Mouse (Mus musculus): ENCODE measurements at regions not wholly inside any gene's neighbourhood (a gene's known extent, or its start where the extent isn't known, plus 50 kb on each side); places are given as distances from the start of the nearest gene placed in this dataset.
A peak's percentile ranks its signal among the peaks of the same experiment; 100 is the strongest.
"Not testable (repeated sequence)": the region's sequence is repeated elsewhere in the genome, so short reads cannot be mapped to it uniquely, and the experiment has no call there.

DNA sequence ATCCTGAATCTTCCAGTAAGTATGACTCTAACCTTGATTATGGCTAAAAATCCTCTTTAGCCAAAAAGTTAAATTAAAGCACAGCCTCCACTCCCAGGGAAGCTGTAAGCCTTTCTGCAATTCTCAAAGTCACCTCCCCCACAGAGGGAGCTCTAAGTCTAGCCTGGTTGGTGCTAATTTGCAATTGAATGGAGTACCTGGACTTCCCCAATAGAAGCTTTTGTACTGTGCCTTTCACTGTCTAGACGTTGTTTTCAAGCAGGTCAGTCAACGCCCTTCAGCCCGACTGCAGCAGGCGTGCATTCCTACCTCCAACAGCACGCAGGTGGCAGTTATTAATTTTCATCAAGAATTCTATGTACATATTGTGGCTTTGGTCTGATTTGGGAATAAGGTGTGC, 87.2 kb downstream of the Catsperg2 start:
- not testable (repeated sequence) for DNase-seq (ENCODE audit: low spot score)

DNA sequence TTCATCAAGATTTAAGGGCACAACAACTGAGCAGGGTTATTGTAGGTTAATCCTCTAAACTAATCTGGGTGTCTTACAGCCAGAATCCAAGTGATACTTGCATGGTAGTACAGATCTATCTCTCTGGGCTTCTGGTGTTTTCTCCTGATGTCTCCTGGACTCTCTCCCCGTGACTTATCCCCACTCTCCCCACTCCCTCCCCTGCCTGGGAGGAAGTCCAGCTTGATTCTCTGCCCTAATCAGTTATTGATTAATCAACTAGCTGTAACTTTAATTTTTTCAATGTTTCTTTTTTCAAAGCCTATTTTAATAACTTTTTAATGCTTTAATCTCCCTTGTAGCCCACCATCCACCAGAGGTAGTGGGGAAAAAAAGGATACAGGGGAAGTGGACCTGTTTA, 83.9 kb upstream of the Sipa1l3 start:
- no peak for DNase-seq (ENCODE audit: low spot score)

DNA sequence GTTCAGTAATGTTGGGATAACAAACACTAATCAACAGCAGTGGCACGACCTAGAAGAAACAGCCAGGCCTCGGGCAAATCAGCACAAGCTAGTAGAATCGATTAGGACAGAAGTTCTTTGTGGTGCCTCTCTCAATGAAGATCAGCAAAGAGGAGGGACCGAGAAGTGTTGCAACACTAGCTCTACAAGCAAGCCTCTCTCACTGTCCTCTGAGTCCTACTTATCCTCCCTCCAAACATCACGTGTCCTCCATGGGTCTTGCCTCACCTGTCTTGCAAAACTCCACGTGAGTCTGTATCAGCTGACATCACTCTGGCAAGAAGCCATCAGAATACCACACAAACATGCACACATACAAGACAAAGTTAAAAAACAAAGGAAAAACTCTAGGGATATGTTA, 82.9 kb upstream of the Sipa1l3 start:
- DNase-seq (ENCODE audit: low spot score), result no peak

DNA sequence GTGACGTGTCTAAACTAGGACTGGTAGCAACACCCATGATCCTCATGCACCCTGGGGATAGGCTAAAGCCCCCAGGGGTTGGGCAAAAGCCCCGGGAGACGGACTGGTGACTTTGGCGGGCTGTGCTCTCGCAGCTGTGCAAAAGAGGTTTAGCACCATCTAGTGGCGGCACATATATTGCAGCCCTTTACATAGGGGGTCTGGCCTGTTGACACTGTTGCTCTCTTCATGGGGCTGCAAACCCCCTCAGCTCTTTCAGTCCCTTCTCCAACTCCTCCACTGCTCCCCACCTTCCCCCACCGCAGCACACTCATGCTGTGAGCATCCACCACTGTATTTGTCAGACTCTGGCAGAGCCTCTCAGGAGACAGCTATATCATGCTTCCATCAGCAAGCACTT, 78.8 kb upstream of the Sipa1l3 start:
- peak; percentile 14 for DNase-seq (ENCODE audit: low spot score)

DNA sequence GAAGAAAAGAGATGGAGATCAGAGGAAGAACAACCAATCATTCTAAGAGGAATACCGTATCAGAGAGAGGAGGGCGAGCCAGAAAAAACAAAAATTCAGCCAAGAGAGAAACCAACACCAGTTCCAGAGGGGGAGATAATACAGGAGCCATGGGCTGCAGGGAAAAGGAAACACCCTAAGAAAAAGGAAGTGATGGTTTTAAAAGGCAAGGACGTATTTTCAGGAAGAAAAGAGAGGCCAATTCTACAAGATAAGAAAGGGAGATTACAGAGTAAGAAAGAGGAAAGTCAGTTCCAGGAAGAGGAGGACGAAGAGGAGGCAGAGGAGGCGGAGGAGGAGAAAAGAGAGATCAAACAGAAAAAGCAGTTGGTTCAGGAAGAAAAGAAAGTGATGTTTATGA, 59.7 kb upstream of the Sipa1l3 start:
- DNase-seq (ENCODE audit: low spot score), result no peak

DNA sequence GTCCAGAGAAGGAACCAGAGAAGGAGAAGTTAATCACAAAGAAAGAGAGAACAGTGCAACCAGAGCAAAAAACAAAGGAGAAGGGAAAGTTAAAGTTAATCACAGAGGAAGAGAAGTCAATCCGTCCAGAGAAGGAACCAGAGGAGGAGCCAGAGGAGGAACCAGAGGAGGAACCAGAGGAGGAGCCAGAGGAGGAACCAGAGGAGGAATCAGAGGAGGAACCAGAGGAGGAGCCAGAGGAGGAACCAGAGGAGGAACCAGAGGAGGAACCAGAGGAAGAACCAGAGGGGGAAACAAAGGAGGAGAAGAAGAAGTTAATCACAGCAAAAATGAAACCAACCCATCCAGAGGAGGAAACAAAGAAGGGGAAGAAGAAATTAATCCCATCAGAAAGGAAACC, 57.2 kb upstream of the Sipa1l3 start:
- DNase-seq (ENCODE audit: low spot score), result no peak
